Mouse (Mus musculus) adrenal gland, postnatal 4 days (tissue): ENCODE results near the gene Ngb. TPM values are rescaled to one million over a fixed set of nuclear protein-coding genes. Genes with fewer than 3 reads are reported as not detected.
A peak's percentile ranks its signal among the peaks of the same experiment; 100 is the strongest.

Experiments used
- DNase-seq, 2 experiments: peaks; one replicate each; pipeline ENCODE4 v3.0.0; 2021 to 2022; ENCODE audit warnings: low spot score in 2 of 2, mixed read lengths in 2 of 2
- long read RNA-seq, 2 experiments: library from polyadenylated mRNA; stranded (forward); transcript quantifications; one replicate each; pipeline ENCODE4 v2.0.0; 2021
- total RNA-seq, 2 experiments: library from RNA; stranded (reverse); gene quantifications; 2 replicates each; pipeline ENCODE4 v1.2.3; 2021

Gene Ngb
- total RNA-seq, result 1 to 10 TPM; 1.2 to 1.5 TPM
- long read RNA-seq, experiment 1, partial matches to known transcripts, result 0 of 3 reads
- long read RNA-seq, experiment 1, other reads (novel, unspliced or antisense), result 0 of 3 reads
- long read RNA-seq, experiment 2, partial matches to known transcripts, result 0 of 2 reads
- long read RNA-seq, experiment 2, other reads (novel, unspliced or antisense), result 0 of 2 reads

GRCm38 (mm10) chr12:87102165-87102631, at the start of gene Ngb:
Gene Ngb (minus strand): TSS chr12:87102539.
- DNase-seq, result no peak

GRCm38 (mm10) chr12:87149471-87149870, 47.1 kb upstream of the Ngb start:
- DNase-seq, result no peak

GRCm38 (mm10) chr12:87148136-87148535, 45.8 kb upstream of the Ngb start:
- DNase-seq, result no peak

- DNase-seq, result peak; percentile 69 to 86
These were observed 45.2 kb upstream of the Ngb start, which contains the start of gene Pomt2 for GRCm38 (mm10) chr12:87147395-87148089. Gene Pomt2 (minus strand): TSS chr12:87147968.

GRCm38 (mm10) chr12:87146966-87147365, 44.6 kb upstream of the Ngb start, which contains the start of gene Gstz1:
Gene Gstz1 (plus strand): TSS chr12:87147165.
- DNase-seq, result peak; percentile 69 to 77

GRCm38 (mm10) chr12:87142156-87142555, 39.8 kb upstream of the Ngb start:
- DNase-seq, result no peak

DNA sequence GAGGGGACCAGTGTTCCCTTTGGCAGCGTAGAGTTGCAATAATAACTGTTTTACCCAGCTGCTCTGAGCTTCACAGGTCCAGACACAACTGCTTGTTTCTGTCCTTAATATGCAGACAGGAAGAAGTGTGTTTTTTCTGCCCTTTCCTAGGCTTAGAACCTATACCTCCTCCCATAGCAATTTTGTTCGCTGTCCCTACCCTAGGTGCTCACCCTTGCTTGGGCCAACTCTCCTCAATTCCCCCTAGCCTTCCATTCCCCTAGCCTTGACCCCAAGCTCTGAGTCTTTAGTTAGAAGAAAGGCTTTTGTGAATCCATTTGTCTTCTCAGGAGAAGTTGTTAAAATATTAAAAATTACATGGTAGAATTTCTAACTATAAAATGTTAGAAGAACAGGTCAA, 36.4 kb upstream of the Ngb start:
- no peak for DNase-seq

DNA sequence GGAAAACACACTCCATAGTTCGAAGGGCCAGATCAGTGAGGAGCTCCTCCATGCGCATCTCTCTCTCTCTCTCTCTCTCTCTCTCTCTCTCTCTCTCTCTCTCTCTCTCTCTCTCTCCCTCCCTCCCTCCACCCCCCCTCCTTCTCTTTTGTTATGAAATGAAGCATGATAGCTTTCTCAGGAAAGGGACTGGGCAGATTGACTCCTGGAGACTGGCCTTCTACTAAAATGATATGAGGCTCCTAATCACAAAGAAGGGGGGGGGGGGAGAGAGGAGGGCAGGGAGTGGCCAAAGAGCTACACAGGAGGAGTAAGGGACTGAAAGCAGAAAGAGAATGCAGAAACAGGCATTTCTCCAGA, 36.0 kb upstream of the Ngb start:
- no peak for DNase-seq

DNA sequence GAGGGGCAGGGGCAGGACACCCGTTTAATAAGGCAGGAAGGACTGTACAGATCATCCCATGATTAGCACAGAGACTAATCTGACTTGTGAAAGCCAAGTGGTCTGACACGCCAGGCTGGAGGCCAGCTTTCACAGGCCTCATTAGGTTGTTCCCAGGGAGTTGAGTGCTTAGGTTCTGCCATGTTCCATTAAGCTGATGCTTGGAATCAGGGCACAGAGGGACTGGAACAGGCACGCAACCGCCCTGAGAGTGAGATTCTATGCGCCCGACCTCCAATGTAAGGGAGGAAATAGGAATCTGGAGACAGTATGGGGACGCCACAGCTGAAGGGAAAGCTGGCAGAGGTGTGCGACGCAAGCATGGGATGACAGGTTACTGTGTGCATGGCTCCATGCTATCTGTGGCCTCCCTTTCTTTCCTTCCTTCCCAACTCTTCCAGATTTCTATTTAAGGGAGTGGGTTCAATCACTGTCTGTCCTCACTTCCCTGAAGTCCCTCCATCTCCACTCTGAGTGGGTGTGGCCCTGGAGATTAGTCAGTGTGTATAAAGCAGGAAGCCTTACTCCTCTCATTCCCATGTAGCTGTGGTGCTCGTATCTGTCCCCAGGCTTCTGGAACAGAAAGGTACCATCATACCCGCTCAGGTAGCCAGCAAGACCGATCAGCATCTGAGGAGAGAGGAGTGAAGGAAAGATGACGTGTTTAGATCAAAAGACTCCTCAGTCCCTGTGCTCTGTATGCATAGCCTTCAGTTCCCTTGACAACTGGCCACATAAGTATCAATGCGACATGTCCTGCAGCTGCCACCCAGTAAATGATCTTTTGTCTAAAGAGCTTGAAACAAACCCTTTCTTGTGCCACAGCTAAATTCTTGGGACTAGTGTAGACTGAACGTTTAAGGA, 35.4 kb upstream of the Ngb start:
- DNase-seq, result no peak

- no peak for DNase-seq
These were observed 30.4 kb upstream of the Ngb start for GRCm38 (mm10) chr12:87132784-87133183.

- DNase-seq, result no peak
These were observed 29.9 kb upstream of the Ngb start for GRCm38 (mm10) chr12:87132210-87132609.

- DNase-seq, result no peak
These were observed 29.3 kb upstream of the Ngb start for GRCm38 (mm10) chr12:87131619-87132018.

DNA sequence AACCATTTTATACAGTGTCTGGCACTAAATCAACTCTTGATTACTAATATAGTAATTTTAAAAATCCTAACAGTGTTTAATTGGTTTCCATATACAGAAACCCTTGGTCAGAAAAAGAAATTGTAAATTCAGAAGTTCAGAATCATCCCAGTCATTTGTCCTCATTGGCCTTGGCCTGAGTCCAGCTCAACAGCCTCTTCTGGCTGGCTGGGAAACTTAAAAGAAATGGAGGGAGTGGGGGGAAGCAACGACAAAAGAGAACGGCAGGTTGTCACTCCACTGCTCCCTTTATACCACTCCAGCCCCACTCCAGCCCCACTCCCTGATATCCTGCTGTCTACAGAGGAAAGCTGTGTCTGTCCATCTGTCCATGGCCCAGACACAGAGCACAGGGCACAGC, 28.8 kb upstream of the Ngb start:
- DNase-seq, result no peak

DNA sequence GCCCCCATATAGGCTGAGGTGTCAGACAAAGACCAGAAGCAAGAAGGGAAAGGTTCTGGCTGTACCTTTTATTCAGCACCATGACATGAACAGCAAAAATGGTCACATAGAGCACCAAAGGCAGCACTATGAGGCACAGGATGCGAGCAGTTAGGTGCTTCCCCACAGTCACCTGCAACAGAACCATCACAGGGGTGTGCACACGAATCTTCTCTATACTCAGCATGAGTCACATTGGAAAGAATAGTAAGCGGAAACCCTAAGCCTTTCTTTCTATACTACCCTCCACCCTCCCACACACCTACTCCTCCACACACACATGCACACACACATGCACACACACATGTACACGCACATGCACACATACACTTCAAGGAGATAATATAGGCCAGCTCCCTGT, 27.9 kb upstream of the Ngb start:
- DNase-seq, result no peak

GRCm38 (mm10) chr12:87127256-87127655, 24.9 kb upstream of the Ngb start:
- DNase-seq, result no peak

DNA sequence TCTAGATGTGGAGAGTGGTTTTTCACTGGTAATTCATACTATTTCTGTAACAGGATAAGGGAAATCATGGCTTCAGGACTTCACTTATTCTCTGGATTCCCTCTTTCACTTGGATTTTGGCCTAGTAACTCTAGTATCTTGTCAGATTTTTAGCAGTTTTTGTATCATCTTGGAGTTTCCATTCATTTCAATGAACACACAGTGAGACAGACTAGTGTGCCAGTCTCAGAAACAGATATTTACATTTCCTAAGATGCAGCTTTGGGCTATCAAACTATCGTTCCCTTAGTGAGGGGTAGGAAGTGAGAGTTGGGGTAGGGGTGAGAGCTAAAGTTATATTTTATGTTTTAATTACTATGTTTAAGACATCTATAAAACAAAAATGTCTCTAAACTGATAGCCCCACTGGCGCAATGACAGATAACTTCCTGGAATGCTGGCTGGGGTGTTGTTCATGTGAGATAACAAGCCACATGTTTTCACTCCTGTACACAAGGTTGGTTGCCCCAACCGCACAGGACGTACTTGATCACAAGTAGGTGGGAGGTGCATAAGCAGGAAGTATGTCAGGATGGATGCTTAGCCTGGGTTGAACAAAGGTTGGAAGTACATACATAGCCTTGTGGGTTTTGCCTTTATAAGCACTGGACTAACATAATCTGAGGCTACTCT, 19.7 kb upstream of the Ngb start:
- no peak for DNase-seq

DNA sequence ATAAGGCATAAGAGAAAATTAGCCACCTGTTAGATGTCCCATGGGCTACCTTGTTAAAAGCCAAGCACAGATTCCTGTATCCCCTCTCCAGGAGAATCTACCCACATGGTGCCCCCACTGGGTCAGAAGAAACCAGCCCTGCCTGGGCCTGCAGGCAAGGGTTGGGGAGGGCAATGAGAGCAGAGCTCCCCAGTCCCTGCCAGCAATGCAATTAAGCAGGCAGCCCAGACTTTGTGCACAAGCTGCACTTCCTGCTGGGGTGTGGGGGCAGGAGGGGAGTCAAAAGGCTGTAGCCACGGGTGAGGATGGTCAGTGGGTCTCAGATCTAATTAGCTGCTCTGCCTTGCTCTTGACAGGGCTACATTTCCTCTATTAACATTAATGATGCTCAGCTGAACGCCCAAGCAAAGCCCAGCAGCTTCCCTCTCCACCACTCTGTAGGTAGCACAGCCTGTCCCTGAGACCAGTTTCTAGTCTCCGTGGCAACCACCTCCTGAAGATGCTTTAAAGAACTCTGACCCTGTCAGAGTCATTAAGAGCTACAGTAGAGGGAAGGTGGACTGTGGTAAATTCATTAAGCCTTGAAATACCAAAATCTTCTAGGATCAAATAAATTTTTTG, 5.1 kb upstream of the Ngb start:
- DNase-seq, result no peak

GRCm38 (mm10) chr12:87104796-87105195, 2.5 kb upstream of the Ngb start:
- DNase-seq, result no peak

GRCm38 (mm10) chr12:87103471-87103870, 1.1 kb upstream of the Ngb start:
- DNase-seq, result no peak

DNA sequence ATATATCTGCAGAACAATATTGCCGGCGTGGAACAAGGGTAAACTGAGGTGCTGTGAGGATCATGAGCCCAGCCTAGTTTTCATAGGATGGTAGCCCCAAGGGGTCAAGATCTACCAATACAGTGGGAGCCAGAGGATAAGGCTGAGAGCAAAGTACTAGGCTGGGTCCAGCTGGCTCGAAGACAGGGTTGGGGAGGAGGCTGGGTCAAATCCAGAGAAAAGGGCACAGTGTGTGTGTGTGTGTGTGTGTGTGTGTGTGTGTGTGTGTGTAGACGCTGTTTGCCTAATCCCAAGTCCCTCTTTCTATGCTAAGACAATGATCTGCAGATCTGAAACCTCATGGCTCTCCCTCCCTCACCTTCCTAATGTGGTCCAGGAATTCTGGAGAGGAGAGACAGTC, 2.0 kb downstream of the Ngb start:
- DNase-seq, result no peak

GRCm38 (mm10) chr12:87093671-87094070, 8.7 kb downstream of the Ngb start:
- DNase-seq, result no peak
